In the genomic region with DNA sequence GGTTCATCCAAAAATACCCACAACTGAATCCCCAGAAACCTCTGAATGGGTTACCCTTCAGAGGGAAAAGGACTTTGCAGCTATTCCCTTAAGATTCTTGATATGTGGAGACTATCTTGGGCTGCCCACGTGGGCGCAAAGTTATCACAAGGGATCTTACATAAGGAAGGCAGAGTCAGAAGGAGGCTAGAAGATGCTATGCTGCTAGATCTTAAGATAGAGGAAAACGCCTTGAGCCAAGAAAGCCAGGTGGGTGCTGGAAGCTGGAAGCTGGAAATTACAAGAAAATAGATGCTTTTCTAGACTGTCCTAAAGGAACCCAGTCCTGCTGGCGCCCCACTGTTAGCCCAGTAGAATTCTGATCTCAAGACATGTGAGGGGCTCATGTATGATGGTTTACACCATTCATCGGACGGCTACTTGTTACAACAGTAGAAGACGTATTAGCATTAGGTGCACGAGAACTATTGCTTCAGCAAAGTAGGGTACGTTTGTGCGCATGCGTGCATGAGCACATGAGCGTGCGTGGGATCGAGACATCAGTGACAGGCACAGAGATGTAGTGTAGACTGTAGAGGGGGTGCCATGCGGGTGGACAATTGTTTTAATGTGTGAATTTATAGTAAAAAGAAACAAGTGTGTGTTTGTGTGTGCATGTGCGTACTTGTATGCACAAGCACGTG, we compare ENCODE assay signal across 25 mouse cellular contexts. TPM values are rescaled to one million over a fixed set of nuclear protein-coding genes. Genes with fewer than 3 reads are reported as not detected.
DNase-seq lines count a peak whose midpoint lies in the region; TF ChIP-seq lines count a peak whose summit lies in the region.
"Had no signal": no experiment of that assay in that cellular context is flagged by ENCODE, and none has a peak within 500 bp of the region (broad histone marks: within the 10 kb centered on the region; RNA-seq: fewer than 3 reads in every experiment).

No protein-coding gene starts in this region.

- H3K4me3 ChIP-seq in layer of hippocampus, adult 2 months = no peak overlapping the region
- H3K4me3 ChIP-seq in cortical plate, adult 2 months (ENCODE audit: insufficient read depth, low read length) = no peak overlapping the region
- no peak overlapping the region for H3K4me3 ChIP-seq in olfactory bulb, adult 2 months (ENCODE audit: insufficient read depth, low read depth, low read length)
- H3K4me3 ChIP-seq: forebrain, embryonic 12.5 days; hindbrain, embryonic 13.5 days; limb, embryonic 15.5 days; lung, embryonic 15.5 days; midbrain, embryonic 15.5 days; neural tube, embryonic 13.5 days had no signal

- TF ChIP-seq POLR2A in cortical plate, adult 2 months (IDR thresholded peaks at IDR 0.05; ENCODE audit: extremely low read depth, insufficient read depth, low read length) = peak; percentile 31; the same call in 1 of the 2 replicates
- no peak for TF ChIP-seq POLR2A in olfactory bulb, adult 2 months (IDR thresholded peaks at IDR 0.05; ENCODE audit: insufficient read depth, low read depth, low read length)

- no peak for TF ChIP-seq CTCF in layer of hippocampus, adult 2 months (conservative IDR thresholded peaks at IDR 0.05)
- TF ChIP-seq CTCF in cortical plate, adult 2 months (IDR thresholded peaks at IDR 0.05; ENCODE audit: extremely low read depth, insufficient read depth, low read length) = no peak
- TF ChIP-seq CTCF in olfactory bulb, adult 2 months (IDR thresholded peaks at IDR 0.05; ENCODE audit: insufficient read depth, low read depth, low read length) = no peak

- peak in 1 of 2 experiments; percentile 48 for DNase-seq in layer of hippocampus, adult 2 months (ENCODE audit: low spot score in 2 of 2)
- DNase-seq in layer of hippocampus, postnatal 25 days (ENCODE audit: extremely low spot score in 1 of 2, low spot score in 1 of 2) = no peak
- peak; percentile 64 to 84 for DNase-seq in left cerebral cortex, adult 18-20 months (ENCODE audit: low spot score in 2 of 2)
- no peak for DNase-seq in gastrocnemius, postnatal 10 days
- no peak for DNase-seq in spleen, adult 18-20 months
- DNase-seq in ovary, postnatal 36 days (ENCODE audit: low spot score) = no peak
- DNase-seq: adrenal gland, postnatal 36 days; B cell, adult 2 months; cerebellum, adult 11 months; cerebellum, adult 9-11 months; gastrocnemius, postnatal 25 days; kidney, adult 18-20 months; lung, postnatal 36 days had no signal

- peaks cover 9% of the 10 kb centered on the region for H3K4me1 ChIP-seq in cortical plate, adult 2 months (ENCODE audit: control insufficient read depth, insufficient read depth, low read length)
- peaks cover 17% of the 10 kb centered on the region for H3K4me1 ChIP-seq in olfactory bulb, adult 2 months (ENCODE audit: control insufficient read depth, insufficient read depth, low read length)
- H3K4me1 ChIP-seq: forebrain, embryonic 12.5 days; limb, embryonic 15.5 days; lung, embryonic 15.5 days; midbrain, embryonic 15.5 days had no signal

- H3K27ac ChIP-seq in layer of hippocampus, adult 2 months = peak overlapping the region; percentile 70
- peak overlapping the region; percentile 77 for H3K27ac ChIP-seq in cortical plate, adult 2 months (ENCODE audit: insufficient read depth, low read length)
- peak overlapping the region; percentile 56 for H3K27ac ChIP-seq in olfactory bulb, adult 2 months (ENCODE audit: insufficient read depth, low read depth, low read length)
- H3K27ac ChIP-seq: forebrain, embryonic 12.5 days; hindbrain, embryonic 13.5 days; kidney, postnatal 0 days; limb, embryonic 15.5 days; liver, embryonic 14.5 days; lung, embryonic 15.5 days; midbrain, embryonic 15.5 days; neural tube, embryonic 13.5 days; stomach, postnatal 0 days had no signal

- WGBS in olfactory bulb, adult 2 months = 76% methylated on average over 17 of the region's 17 CpGs

RNA-seq across cellular contexts. Expression of a gene that starts 31.1 kb away (rescaled TPM):
- total RNA-seq in layer of hippocampus, adult 2 months (2021) = 1 to 10 TPM; 4.2 to 4.5 TPM
- 1 to 10 TPM; 3.3 to 3.7 TPM for total RNA-seq in layer of hippocampus, postnatal 25 days (2021)
- 2.4 and 2.7 TPM in 2 replicates for polyA plus RNA-seq in cortical plate, adult 2 months (2012; rRNA removed)
- 1 to 10 TPM; 3.8 to 5.8 TPM for total RNA-seq in left cerebral cortex, adult 18-20 months (2021)
- polyA plus RNA-seq in olfactory bulb, adult 2 months (2012; ENCODE audit: insufficient read depth, insufficient read length, low replicate concordance, missing spikeins) = not detected in 2 replicates
- 1 to 10 TPM; 3.3 to 5.5 TPM for total RNA-seq in gastrocnemius, postnatal 10 days (2021)
- polyA plus RNA-seq: G1E had no signal

Comparison
In these comparisons a context has a peak if more than half of its experiments do, and no peak if none do; other contexts are left out.
1. DNase-seq: peak in left cerebral cortex, adult 18-20 months (2 of 2); none in layer of hippocampus, postnatal 25 days (0 of 2), gastrocnemius, postnatal 10 days (single experiment), spleen, adult 18-20 months (0 of 2) and ovary, postnatal 36 days (single experiment).
2. Peak in every context shown above with its lines, with median percentiles within 50 percentile points of each other: H3K27ac ChIP-seq.